Mouse (Mus musculus) T-helper 2 cell (primary cell): ENCODE data around the gene Pon3.

Experiments used
- in situ Hi-C: fragments of 300-600 bp; cut with MboI, MseI; formaldehyde crosslinking; loops from one replicate; pipeline ENCODE4 v1.15.1; 2025; ENCODE audit warnings: high pct_unique_total_duplicates

Gene Pon3

DNA sequence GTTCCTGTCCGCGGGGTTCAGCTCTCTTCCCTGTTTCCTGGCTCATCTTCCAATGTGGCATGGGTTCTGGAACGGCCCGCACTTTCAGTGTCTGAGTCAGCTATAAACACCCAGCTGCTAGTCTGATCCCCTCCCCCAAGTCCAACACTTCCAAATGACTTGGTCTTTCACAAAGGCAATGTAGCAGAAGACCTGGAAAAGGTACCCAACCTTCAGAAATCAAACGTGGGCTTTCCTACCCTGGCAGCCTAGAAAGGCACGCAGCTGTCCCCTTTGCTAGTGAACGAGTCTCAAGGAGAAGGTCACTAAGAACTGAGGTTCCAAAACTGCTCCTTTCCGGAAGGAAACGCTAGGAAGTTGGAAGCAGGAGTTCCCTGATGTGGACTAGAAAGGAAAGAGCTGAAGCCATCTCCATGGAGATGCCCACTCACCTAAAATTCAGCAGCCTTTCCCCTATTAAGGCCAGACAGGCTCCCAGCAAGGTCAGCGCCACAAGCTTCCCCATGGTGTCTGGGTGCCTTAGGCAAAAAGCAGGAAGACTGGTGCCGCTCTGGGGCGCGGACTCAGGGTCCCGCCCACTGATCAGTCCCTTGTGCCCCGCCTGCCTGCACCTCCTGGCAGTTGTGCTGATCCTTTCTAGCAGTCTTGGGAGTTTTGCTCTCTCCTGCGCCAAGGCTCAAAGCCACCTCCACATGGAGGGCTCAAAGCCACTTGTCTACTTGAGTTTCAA, at the start of gene Pon3:
TSS of gene Pon3 (minus strand) at position 565 of the 730 bp plus-strand sequence.
- in situ Hi-C loops = no loop called here

DNA sequence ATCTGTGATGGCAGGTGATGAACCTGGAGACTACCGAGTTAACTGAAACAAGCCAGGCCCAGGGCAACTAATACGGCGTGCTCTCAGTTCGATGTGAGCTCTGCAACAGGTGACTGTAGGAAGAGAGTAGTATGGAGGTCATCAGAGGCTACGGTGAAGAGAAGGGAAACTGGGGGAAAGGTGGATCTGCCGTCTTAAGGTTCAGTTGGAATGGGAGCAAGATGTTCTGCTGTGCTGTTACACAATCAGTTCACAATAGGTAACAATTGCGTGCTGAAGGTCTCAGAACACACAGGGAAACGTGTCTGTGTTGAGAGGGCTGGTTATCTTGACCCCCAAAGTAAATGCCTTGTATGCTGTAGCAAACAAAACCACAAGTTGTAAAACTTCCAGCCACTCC, 48.9 kb upstream of the Pon3 start:
- in situ Hi-C loops = no loop called here

DNA sequence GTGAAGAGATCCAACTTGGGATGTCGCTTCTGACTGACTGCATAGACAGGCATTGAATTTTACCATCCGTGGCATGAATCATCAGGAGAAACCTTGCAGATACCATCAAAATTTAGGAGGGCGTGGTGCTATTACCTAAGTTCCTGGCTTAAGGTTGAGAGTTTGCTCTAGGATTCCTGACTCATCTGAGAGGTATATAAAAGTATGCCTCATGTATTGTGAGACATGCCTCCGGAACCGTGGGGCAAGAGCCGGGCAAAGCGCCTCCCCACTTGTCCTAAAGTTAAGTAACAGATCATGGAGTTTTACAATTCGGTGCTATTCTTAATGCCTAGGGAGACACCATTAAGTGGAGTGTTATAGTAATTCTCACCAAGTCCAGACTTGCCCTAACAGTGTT, 44.5 kb upstream of the Pon3 start:
- in situ Hi-C loops = no loop called here

DNA sequence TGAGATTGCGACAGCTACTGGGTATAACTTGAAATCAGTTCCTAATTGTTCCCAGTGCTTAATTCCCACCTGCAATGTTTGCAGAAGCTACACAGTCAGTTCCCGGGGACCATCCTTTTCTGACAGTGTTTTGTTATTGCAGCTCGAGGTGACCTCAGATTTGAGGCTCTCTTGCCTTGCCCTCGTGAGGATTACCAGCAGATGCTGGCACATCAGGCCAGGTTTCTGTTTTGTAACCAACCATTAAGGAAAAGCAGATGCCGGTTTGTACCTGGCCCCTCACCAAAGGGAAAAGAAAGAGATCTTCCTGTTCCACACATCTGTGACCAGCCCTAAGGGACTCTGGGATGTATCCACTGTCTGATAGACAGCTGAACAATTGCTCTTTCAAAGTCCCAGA, 43.5 kb upstream of the Pon3 start:
- in situ Hi-C loops = loop anchor here (10.0 kb wide), 1 partner anchor 695 kb away; the partner anchor contains the start of gene Casd1

DNA sequence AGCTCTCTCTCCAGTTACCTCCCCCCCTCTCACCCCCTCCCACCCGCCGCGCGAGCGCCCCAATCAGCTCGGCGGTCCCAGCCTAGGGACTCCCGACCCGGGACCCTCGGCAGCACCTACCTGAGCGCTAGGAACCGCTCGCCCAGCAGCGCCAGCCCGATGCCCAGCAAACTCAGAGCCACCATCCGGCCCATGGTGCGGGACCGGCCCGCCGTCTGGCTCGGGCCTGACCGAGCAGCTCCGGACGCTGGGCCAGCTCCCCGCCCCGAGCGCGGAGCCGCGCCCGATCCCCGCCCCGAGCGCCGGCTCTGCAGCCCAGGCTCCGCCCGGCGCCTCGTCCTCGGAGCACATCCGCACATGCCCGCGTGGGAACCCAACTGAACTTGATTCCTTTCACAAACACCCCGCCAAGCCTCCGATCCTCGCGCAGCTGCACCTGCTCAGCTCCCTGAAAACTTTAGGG, 42.0 kb upstream of the Pon3 start, which contains the start of gene Pon2:
TSS of gene Pon2 (minus strand) at position 364 of the 463 bp plus-strand sequence.
- in situ Hi-C loops = loop anchor here (10.0 kb wide), 1 partner anchor 693 kb away; the partner anchor contains the start of gene Casd1

DNA sequence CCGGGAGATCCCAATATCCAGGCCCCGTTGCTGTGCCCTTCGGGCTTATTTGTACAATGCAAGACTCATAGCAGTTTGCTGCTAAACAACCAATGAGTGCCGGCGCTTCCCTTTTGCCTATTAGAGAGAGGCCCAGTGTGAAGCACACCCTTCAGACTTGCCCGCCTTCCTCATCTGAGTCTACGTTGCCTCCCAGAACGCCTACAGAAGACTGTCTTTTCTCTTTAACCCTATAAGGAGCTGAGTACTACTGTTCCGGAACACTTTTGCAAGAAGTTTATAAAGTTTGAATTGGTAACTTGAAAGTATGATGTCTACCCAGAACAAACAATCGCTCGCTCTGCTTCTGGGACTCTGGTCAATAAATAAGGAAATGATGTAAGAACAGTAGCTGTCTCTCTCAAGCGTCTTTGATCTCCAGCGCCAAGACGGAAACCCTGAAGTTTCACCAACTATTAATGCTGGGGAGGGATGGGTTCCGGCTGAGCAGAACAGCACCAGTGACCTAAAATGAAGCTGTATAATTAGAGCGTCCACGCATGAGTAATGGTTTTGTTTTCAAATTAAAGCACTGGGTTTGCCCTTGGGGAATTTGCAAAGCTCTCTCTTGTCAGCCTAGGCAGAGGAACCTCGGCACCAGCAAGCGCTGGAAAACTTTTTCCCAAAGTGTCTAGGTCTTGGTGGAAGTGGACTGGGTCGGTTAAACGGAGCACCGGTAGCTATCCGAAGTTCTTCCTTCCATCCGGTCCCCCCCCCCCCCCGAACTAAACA, 41.4 kb upstream of the Pon3 start:
- in situ Hi-C loops = loop anchor here (10.0 kb wide), 1 partner anchor 693 kb away; the partner anchor contains the start of gene Casd1

DNA sequence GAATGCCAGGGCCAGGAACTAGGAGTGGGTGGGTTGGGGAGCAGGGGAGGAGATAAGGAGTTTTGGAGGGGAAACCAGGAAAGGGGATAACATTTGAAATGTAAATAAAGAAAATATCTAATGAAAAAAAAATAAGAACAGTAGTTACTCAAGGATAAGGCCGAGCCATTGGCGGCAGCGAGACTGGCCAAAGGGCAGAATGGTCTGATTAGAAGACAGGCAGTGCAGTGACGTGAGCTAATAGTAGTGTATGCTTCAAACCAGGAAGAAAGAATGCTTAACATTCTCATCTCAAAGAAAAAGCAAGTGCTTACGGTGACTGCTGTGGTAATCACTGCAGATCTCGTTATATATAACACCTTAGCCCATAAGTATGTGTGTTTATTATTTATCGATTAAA, 40.0 kb upstream of the Pon3 start:
- in situ Hi-C loops = loop anchor here (10.0 kb wide), 1 partner anchor 691 kb away; the partner anchor contains the start of gene Casd1

DNA sequence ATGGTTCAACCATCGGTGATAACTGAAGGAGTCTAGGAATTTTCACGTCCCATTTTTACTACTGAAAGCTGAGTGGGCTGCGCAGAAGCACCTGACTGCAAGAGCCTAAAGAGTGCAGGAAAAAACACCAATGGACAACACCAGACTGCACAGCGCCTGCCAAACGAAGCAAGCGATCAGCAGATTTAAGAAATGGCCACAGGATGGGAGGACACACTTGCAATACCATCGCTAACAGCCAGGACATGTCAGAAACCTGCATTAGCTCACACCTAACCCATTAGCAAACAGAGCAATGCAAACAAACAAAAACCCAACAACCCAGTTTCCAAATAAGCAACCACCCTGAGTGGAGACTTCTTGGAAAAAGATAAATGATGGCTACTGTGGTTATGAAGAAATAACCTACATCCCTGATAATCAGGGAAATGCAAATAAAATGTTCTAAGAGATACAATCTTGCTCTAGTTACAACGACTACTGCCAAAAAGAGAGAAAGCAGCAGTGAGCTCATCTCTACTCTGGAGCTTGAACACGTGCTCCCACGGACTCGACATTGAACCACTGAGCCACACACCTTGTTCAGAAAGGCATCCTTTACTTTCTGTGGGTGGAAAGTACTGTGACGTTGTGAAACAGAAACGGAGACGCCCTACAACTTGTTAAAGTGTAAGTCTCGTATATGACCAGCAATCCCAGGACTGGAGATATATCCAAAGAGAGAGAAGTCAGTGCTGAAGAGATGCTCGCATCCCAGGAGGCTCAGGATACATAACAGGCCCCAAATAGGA, 38.8 kb upstream of the Pon3 start:
- in situ Hi-C loops = loop anchor here (10.0 kb wide), 1 partner anchor 690 kb away; the partner anchor contains the start of gene Casd1

DNA sequence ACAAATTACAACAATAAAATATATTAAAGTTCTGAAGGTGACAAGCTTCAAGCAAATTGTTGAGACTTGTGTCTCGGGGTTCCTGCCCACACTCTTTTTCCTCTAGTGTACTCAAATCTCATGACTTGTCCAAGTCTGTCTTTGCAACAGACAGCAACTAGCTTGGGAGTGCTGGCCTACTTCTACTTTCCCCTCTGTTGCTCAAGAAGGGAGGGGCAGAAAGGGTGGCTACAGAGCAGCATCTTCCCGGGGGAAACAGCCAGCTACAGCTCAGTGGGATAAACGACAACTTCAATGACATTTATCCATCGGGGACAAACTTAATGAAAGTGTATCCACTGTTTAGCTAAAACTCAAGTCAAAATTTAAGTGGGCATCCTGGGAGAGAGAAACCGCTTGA, 36.8 kb upstream of the Pon3 start:
- in situ Hi-C loops = loop anchor here (10.0 kb wide), 1 partner anchor 688 kb away; the partner anchor contains the start of gene Casd1

DNA sequence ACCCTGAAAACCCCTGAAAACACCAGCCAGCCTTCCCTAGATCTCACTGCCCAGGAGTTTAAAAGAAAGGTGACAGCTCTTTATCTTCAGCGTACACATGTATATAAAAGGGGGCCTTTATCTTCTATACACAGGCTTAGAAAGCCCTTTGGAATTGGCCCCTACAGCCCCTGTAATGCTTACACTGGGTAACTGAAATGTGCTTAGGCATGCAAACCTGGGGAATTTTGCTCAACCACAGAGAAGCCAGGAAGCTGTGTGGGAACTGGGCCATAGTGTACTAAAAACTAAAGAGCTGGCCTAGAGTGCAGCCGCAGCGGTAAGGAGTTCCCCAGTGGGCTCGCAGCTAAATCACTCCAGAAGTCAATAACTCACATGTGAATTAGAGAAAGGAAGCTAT, 35.4 kb upstream of the Pon3 start:
- in situ Hi-C loops = loop anchor here (10.0 kb wide), 1 partner anchor 687 kb away; the partner anchor contains the start of gene Casd1

DNA sequence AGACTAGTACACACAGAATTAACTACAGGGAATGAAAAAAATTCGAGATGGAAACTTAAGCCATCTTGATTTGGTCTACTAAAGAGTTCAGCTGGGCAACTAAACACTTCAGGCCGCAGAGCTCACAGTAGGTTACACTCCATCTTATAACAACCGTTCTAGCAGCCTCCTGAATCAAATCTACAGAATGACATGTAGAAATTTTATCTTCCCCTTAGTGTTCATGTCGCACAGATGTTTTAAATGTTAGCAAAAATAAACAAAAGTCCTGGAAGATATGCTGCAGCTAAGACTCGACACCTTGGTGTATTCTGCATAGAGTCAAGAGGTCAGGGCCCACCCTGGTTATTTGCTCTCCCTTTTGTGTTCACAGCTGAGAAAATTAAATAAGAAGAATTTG, 31.8 kb upstream of the Pon3 start:
- in situ Hi-C loops = no loop called here

DNA sequence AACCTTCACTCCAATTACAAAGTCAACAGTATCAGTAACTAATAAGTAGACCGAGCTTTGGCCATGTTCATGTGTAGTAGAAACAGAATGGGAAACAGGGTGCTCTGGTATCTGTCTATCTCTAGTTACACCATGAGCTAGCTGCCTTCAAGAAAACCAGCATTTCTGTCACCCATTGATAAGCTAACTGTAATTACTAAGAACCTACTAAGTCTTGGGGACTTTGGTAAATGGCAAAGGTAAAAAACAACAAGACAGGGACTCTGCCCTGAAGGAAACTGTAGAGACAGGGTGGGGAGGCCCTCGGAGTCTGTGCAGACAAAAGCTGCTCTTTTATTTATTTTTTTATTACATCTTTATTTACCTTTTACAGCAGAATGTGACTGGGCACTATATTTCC, 31.3 kb upstream of the Pon3 start:
- in situ Hi-C loops = no loop called here

DNA sequence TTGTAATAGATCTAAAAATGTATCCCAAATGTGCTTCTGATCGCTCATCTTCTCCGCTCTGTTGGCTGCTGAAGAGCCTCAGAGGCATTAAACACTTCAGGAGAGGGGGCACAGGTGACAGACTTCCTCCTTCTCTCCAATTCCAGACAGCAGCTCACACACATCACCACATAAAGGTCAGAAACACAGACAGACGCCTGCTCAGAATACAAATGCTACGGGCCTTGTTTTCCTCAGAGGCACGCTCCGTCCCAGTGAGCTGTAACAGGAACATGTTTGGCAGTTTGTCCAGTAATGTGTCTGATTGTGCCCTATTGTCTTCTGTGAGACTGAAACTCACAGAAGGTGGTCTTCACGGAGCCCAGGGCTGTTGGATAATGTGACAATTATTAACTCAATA, 26.3 kb upstream of the Pon3 start:
- in situ Hi-C loops = no loop called here

DNA sequence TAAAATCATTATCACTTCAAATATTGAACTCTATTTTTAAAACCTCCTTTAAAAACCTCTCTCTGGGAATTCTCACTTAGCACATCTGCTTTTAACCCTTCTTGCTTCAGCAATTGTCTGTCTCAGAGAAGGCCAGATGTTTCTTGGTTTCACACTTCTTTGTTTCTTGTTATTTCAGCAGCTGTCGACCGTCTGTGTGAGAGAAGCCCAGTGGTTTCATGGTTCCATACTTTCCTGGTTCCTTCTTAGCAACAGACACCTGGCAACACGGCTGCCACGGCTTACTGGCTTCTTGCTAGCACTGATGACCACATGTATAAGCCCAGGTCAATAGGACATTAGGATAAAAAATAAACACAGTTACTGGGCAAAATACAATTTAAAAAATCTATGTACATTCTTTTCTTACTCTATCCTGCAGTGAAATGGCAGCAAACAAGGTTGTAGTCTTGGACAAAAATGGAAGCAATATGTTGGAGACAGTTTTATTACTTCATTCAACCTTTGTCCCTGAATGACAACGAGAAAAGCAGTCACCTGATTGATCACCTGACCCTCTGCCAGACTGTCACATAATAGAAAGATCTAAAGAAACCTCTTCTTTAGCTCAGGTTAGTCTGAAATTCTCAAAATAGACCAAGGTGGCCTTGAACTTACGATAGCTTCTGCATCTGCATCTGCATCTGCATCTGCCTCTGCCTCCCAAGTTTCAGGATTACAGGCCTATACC, 24.7 kb upstream of the Pon3 start:
- in situ Hi-C loops = no loop called here

DNA sequence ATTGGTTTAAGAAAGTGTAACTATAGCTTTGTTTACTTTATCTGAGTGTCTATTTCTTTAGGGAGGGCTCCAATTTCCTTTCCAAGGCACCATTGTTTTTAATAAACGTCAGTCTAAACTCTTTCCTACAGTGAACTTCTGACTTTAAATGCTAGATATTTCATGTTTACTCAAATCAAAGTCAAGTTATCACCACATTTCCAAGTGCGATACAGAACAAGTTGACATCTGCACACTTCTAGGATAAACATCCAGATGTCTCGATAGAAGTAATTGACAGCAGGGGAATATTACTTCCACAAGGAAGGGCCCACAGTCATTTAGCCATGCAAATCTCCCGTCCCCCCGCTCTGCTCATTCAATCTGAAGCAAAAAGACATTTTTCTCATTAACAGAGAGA, 21.9 kb upstream of the Pon3 start:
- in situ Hi-C loops = no loop called here

DNA sequence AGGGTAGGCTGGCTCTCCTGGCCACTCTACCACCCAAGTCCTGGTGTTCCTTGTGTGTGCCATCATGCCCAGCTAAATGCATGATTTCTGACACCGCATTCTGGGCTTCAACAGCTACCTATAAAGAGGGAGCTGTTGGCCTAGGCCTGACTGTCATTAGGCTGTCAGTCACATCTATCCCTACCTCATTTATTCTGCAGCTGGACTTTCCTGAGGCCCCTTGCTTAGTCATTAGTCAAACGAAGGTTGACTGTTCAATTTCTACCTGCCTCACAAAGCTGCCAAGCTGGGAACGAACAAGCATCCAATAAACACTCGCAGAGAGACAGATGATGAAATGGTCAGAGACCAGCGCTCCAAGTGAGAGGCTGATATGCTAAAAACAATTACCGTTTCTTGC, 13.6 kb upstream of the Pon3 start:
- in situ Hi-C loops = no loop called here

DNA sequence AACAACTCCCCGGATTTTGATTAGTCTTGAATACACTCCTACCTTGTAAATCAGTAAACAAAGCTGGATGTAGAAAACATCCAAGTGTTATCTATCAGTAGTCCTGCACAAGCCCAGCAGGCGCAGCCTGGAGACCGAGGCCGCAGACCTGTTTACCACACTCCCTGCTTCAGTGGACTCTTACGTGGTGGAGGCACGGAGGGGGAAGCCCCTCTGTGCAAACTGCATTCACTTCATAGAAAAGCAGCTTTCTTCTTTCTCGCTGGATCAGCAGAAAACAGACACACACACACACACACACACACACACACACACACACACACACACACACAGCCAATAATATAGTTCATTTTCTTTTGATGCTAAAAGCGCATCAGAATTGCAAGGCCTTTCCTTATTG, 8.7 kb upstream of the Pon3 start:
- in situ Hi-C loops = no loop called here

DNA sequence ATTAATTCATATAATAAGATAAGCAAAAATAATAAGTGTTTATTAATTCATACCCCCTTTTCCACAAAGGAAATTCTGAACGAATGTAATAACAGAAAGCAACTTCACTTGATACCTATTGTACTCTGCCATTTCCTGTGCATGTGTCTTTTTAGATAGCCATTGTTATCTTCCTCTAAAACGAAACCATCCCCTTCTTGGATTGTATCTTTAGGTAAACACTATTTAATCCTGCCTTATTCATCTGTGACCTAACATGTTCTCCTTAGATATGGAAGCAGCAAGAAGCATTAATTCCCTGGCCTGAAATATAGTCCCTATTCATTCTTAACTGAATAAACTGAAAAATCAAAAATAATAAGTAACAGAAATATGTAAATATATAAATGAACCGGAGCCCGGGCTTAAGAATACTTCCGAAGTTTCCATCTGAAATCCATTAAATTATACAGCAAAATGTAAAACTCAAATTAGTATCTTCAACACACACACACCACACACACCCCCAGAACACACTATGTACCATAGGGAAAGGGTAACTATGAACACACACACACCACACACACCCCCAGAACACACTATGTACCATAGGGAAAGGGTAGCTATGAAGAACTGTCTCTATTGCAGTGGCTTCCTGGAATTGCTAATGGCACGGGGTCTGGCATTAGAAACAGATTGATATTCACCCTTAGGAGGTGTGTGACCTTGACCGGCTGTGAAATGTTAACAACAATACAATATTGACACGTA, 7.3 kb upstream of the Pon3 start:
- in situ Hi-C loops = no loop called here

DNA sequence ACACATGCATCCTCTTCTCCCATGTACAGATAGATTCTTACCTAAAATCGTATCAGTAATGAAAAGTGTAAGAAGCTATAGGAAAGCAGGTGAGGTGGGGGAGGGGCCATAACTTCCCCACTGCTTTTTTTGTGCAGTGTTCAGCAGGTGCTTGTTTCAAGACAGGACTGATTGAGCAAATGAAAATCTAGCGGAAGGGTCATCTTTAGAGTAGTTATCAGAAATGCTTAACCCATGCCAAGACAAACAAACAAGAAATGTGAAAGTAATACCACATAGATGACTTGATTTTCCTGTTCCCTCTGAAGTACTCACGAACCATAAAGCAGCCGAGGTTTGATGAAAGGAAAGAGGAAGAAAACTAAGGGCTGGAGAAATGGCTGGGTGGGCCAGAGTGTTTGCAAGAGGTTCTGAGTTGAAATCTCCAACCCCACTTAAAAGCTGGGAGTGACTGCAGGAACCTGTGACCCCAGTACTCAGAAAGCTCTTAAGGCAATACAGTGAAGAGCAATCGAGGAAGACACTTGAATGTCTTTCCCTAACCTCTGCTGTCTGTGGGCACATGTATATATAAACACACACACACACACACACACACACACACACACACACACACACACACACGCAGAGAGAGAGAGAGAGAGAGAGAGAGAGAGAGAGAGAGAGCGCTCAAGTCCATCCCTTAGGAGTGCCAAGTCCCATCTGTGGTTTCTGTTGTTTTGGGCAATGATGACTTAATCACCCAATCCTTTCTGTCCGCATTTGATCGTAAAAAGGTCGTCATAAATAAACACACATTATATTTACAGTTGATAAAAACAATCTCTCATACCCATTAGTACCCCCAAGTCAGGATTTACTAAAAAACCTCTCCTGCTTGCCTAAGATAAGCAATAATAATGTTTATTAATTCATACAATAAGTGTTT, 6.5 kb upstream of the Pon3 start:
- in situ Hi-C loops = no loop called here
